Mouse (Mus musculus): Measurements from ENCODE around the gene Jkamp. TPM values are rescaled to one million over a fixed set of nuclear protein-coding genes. Genes with fewer than 3 reads are reported as not detected.
"Not testable (repeated sequence)": the region's sequence is repeated elsewhere in the genome, so short reads cannot be mapped to it uniquely, and the experiment has no call there.

Jkamp gene
- 56.6 and 61.6 TPM in 2 replicates for total RNA-seq (2021)
- long read RNA-seq, transcript Jkamp-201 (7 exons, 1,292 nt): major isoform, 46 of 68 reads
- long read RNA-seq, transcript Jkamp-202 (7 exons, 1,874 nt): minor isoform, 17 of 68 reads
- long read RNA-seq, partial matches to known transcripts: 1 of 68 reads
- long read RNA-seq, other reads (novel, unspliced or antisense): 4 of 68 reads

GRCm38 (mm10) chr12:72085329-72086165 lies at the start of gene Jkamp, which contains the start of gene L3hypdh:
Gene Jkamp, plus strand, starts transcription at chr12:72085589.
Gene L3hypdh, minus strand, starts transcription at chr12:72085439.
- DNase-seq: peak; percentile 100

GRCm38 (mm10) chr12:72036097-72036661 lies 49.2 kb upstream of the Jkamp start:
- DNase-seq: no peak

GRCm38 (mm10) chr12:72037049-72037448 lies 48.3 kb upstream of the Jkamp start:
- no peak for DNase-seq

GRCm38 (mm10) chr12:72038866-72039265 lies 46.5 kb upstream of the Jkamp start:
- DNase-seq: no peak

- DNase-seq: no peak
Measured at GRCm38 (mm10) chr12:72039501-72039900, 45.9 kb upstream of the Jkamp start.

GRCm38 (mm10) chr12:72041238-72041637 lies 44.2 kb upstream of the Jkamp start:
- DNase-seq: no peak

GRCm38 (mm10) chr12:72047513-72047912 lies 37.9 kb upstream of the Jkamp start:
- no peak for DNase-seq

- DNase-seq: not testable (repeated sequence)
Measured at GRCm38 (mm10) chr12:72050156-72050555, 35.2 kb upstream of the Jkamp start.

- DNase-seq: no peak
Measured at GRCm38 (mm10) chr12:72050821-72051220, 34.6 kb upstream of the Jkamp start.

- no peak for DNase-seq
Measured at GRCm38 (mm10) chr12:72052571-72052970, 32.8 kb upstream of the Jkamp start.

- no peak for DNase-seq
Measured at GRCm38 (mm10) chr12:72053303-72053702, 32.1 kb upstream of the Jkamp start.

GRCm38 (mm10) chr12:72053851-72054250 lies 31.5 kb upstream of the Jkamp start:
- DNase-seq: no peak

GRCm38 (mm10) chr12:72057780-72058179 lies 27.6 kb upstream of the Jkamp start:
- DNase-seq: no peak

- DNase-seq: no peak
Measured at GRCm38 (mm10) chr12:72069626-72070326, 15.6 kb upstream of the Jkamp start.

GRCm38 (mm10) chr12:72070327-72071269 lies 14.8 kb upstream of the Jkamp start, which contains the start of gene Gpr135:
Gene Gpr135, minus strand, starts transcription at chr12:72071125.
- peak; percentile 86 for DNase-seq

GRCm38 (mm10) chr12:72078248-72078647 lies 7.1 kb upstream of the Jkamp start:
- DNase-seq: no peak

- no peak for DNase-seq
Measured at GRCm38 (mm10) chr12:72081961-72082360, 3.4 kb upstream of the Jkamp start.

GRCm38 (mm10) chr12:72082370-72082769 lies 3.0 kb upstream of the Jkamp start:
- peak; percentile 46 for DNase-seq

GRCm38 (mm10) chr12:72083265-72083664 lies 2.1 kb upstream of the Jkamp start:
- DNase-seq: no peak

GRCm38 (mm10) chr12:72084261-72085023 lies 947 bp upstream of the Jkamp start:
- peak; percentile 61 for DNase-seq

- DNase-seq: no peak
Measured at GRCm38 (mm10) chr12:72085024-72085328, 413 bp upstream of the Jkamp start.
